ENCODE assay signal across 9 mouse cellular contexts in genomic region chr5:123128426-123129169, GRCm38 (mm10). TPM values are rescaled to one million over a fixed set of nuclear protein-coding genes. Genes with fewer than 3 reads are reported as not detected.
DNase-seq lines count a peak whose midpoint lies in the region; ATAC-seq and TF ChIP-seq lines count a peak whose summit lies in the region.
"Had no signal": no experiment of that assay in that cellular context is flagged by ENCODE, and none has a peak within 500 bp of the region (broad histone marks: within the 10 kb centered on the region; RNA-seq: fewer than 3 reads in every experiment).

No protein-coding gene starts in this region.

- H3K4me3 ChIP-seq in MEL (ENCODE audit: control insufficient read depth in 1 of 2, insufficient read depth in 1 of 2, low read depth in 2 of 2, low read length in 2 of 2): peak overlapping the region; percentile 21 to 32; a peak in 3 of 4 replicates
- H3K4me3 ChIP-seq in liver, adult 2 months (ENCODE audit: insufficient read depth, low read depth, low read length): no peak overlapping the region
- H3K4me3 ChIP-seq in midbrain, embryonic 16.5 days (ENCODE audit: low read depth, low read length): no peak overlapping the region
- H3K4me3 ChIP-seq in kidney, embryonic 16.5 days (ENCODE audit: low read length): no peak overlapping the region
- H3K4me3 ChIP-seq: limb, embryonic 12.5 days had no signal

- no peak overlapping the region for H3K4me2 ChIP-seq in midbrain, embryonic 16.5 days (ENCODE audit: low read length)
- no peak overlapping the region for H3K4me2 ChIP-seq in kidney, embryonic 16.5 days (replicated peaks; ENCODE audit: low read depth, low read length)
- H3K4me2 ChIP-seq: limb, embryonic 12.5 days had no signal

- H3K27ac ChIP-seq in MEL (ENCODE audit: control insufficient read depth, low read depth, low read length): peak overlapping the region; percentile 77
- no peak overlapping the region for H3K27ac ChIP-seq in liver, adult 2 months (replicated peaks; ENCODE audit: insufficient read depth, low read depth, low read length)
- no peak overlapping the region for H3K27ac ChIP-seq in midbrain, embryonic 16.5 days (ENCODE audit: low read length)
- H3K27ac ChIP-seq in kidney, embryonic 16.5 days (ENCODE audit: low read length): no peak overlapping the region
- H3K27ac ChIP-seq: limb, embryonic 12.5 days had no signal

- no peak for TF ChIP-seq CTCF in MEL (IDR thresholded peaks at IDR 0.05 in 2 of 3, conservative IDR thresholded peaks at IDR 0.05 in 1 of 3; ENCODE audit: control insufficient read depth in 1 of 3, insufficient read depth in 1 of 3, low read depth in 2 of 3, low read length in 3 of 3, poor library complexity in 1 of 3, severe bottlenecking in 1 of 3)
- no peak for TF ChIP-seq CTCF in liver, adult 2 months (IDR thresholded peaks at IDR 0.05; ENCODE audit: low read depth, low read length)

- peak in 1 of 2 experiments; percentile 44; a peak in 1 of 4 replicates for TF ChIP-seq POLR2A in MEL (IDR thresholded peaks at IDR 0.05; ENCODE audit: control insufficient read depth in 1 of 2, insufficient read depth in 1 of 2, low read depth in 1 of 2, low read length in 2 of 2, poor library complexity in 1 of 2)
- TF ChIP-seq POLR2A in liver, adult 2 months (IDR thresholded peaks at IDR 0.05; ENCODE audit: extremely low read depth, insufficient read depth, low read length): no peak

- ATAC-seq in midbrain, embryonic 16.5 days: no peak
- no peak for ATAC-seq in kidney, embryonic 16.5 days (ENCODE audit: low FRiP score, low TSS enrichment)

- H3K9ac ChIP-seq in MEL (ENCODE audit: control insufficient read depth, low read depth, low read length, poor library complexity, severe bottlenecking): peak overlapping the region; percentile 42
- H3K9ac ChIP-seq in liver, adult 2 months (ENCODE audit: low read depth, low read length): 0 out of 2 replicates have a peak overlapping the region, but pooled peaks have one; percentile 8
- H3K9ac ChIP-seq in midbrain, embryonic 16.5 days (ENCODE audit: low read depth, low read length): no peak overlapping the region
- H3K9ac ChIP-seq in kidney, embryonic 16.5 days (replicated peaks; ENCODE audit: low read length): no peak overlapping the region
- H3K9ac ChIP-seq: limb, embryonic 12.5 days had no signal

- no peaks in the 10 kb centered on the region for H3K79me2 ChIP-seq in MEL (ENCODE audit: control insufficient read depth, insufficient read depth, low read length, poor library complexity)
- H3K79me2 ChIP-seq in liver, adult 2 months (ENCODE audit: control insufficient read depth, insufficient read depth, low read length): no peaks in the 10 kb centered on the region

- H3K4me1 ChIP-seq in MEL (ENCODE audit: control insufficient read depth in 1 of 2, insufficient read depth in 2 of 2, low read length in 2 of 2): peaks cover 18 to 57% of the 10 kb centered on the region in 2 experiments
- peaks cover 1% of the 10 kb centered on the region; the same call in 1 of the 2 replicates for H3K4me1 ChIP-seq in liver, adult 2 months (ENCODE audit: control insufficient read depth, insufficient read depth, low read length)
- H3K4me1 ChIP-seq in midbrain, embryonic 16.5 days (ENCODE audit: control insufficient read depth, insufficient read depth, low read length): peaks cover 20% of the 10 kb centered on the region
- peaks cover 33% of the 10 kb centered on the region for H3K4me1 ChIP-seq in kidney, embryonic 16.5 days (ENCODE audit: insufficient read depth, low read length)

- 74% methylated on average over 10 of the region's 10 CpGs for WGBS in liver, adult 2 months
- WGBS in midbrain, embryonic 16.5 days: 64% methylated on average over 10 of the region's 10 CpGs
- 53% methylated on average over 10 of the region's 10 CpGs for WGBS in kidney, embryonic 16.5 days

- no peaks in the 10 kb centered on the region for H3K27me3 ChIP-seq in MEL (ENCODE audit: control insufficient read depth in 1 of 2, insufficient read depth in 2 of 2, low read length in 2 of 2)
- no peaks in the 10 kb centered on the region for H3K27me3 ChIP-seq in liver, adult 2 months (ENCODE audit: control insufficient read depth, insufficient read depth, low read length)
- H3K27me3 ChIP-seq in midbrain, embryonic 16.5 days (ENCODE audit: control insufficient read depth, insufficient read depth, low read depth, low read length): no peaks in the 10 kb centered on the region
- H3K27me3 ChIP-seq in kidney, embryonic 16.5 days (ENCODE audit: insufficient read depth, low read length): no peaks in the 10 kb centered on the region
- H3K27me3 ChIP-seq: limb, embryonic 12.5 days had no signal

- H3K9me3 ChIP-seq in MEL (replicated peaks; ENCODE audit: insufficient read depth, low read length): no peaks in the 10 kb centered on the region
- H3K9me3 ChIP-seq in midbrain, embryonic 16.5 days (replicated peaks; ENCODE audit: control insufficient read depth, low read length, poor library complexity, severe bottlenecking): no peaks in the 10 kb centered on the region
- no peaks in the 10 kb centered on the region for H3K9me3 ChIP-seq in kidney, embryonic 16.5 days (ENCODE audit: low read length)
- H3K9me3 ChIP-seq: limb, embryonic 12.5 days had no signal

- H3K36me3 ChIP-seq in MEL (ENCODE audit: control insufficient read depth in 1 of 2, insufficient read depth in 2 of 2, low read length in 2 of 2): peaks cover 0 to 42% of the 10 kb centered on the region in 2 experiments; a peak in 2 of 4 replicates
- H3K36me3 ChIP-seq in liver, adult 2 months (ENCODE audit: control insufficient read depth, insufficient read depth, low read length): peaks cover 1% of the 10 kb centered on the region; the same call in 1 of the 2 replicates
- H3K36me3 ChIP-seq in midbrain, embryonic 16.5 days (ENCODE audit: control insufficient read depth, insufficient read depth, low read length): 0 out of 2 replicates have a peak, but pooled peaks cover 7% of the 10 kb centered on the region
- H3K36me3 ChIP-seq in kidney, embryonic 16.5 days (ENCODE audit: insufficient read depth, low read length): no peaks in the 10 kb centered on the region; the same call in 1 of the 2 replicates

- TF ChIP-seq RAD21 in MEL (IDR thresholded peaks at IDR 0.05; ENCODE audit: low read depth, low read length): no peak

- TF ChIP-seq EP300 in MEL (IDR thresholded peaks at IDR 0.05; ENCODE audit: low read depth in 1 of 2, low read length in 2 of 2): peak in 1 of 2 experiments; percentile 20; a peak in 1 of 4 replicates

- DNase-seq in A20 (ENCODE audit: low read depth, low spot score) (peak; percentile 94), MEL (ENCODE audit: low read depth, low spot score) (peak; percentile 92)
- peak; percentile 20 for DNase-seq in liver, adult 2 months (ENCODE audit: extremely low read depth, low read depth, low spot score)
- peak; percentile 92 for DNase-seq in naive thymus-derived CD4-positive, alpha-beta T cell, adult 2 months (ENCODE audit: low read depth)
- no peak for DNase-seq in right cerebral cortex, postnatal 36 days (ENCODE audit: low spot score in 2 of 2)
- DNase-seq in testis, postnatal 10 days (ENCODE audit: low spot score): no peak

TF ChIP-seq in MEL, 35 proteins besides CTCF, POLR2A, EP300 and RAD21 (continues in another document):
- TF ChIP-seq NRF1 (IDR thresholded peaks at IDR 0.05; ENCODE audit: insufficient read depth, low read depth, low read length, poor library complexity, severe bottlenecking): no peak
- TF ChIP-seq GATA1 (IDR thresholded peaks at IDR 0.05; ENCODE audit: low read depth, low read length): no peak
- TF ChIP-seq POLR2AphosphoS2 (IDR thresholded peaks at IDR 0.05; ENCODE audit: low read length): peak; percentile 6; the same call in 1 of the 2 replicates
- no peak; the same call in 1 of the 2 replicates for TF ChIP-seq SIN3A (IDR thresholded peaks at IDR 0.05; ENCODE audit: low read length)
- TF ChIP-seq MXI1 (IDR thresholded peaks at IDR 0.05; ENCODE audit: low read depth, low read length): peak; percentile 67
- TF ChIP-seq BHLHE40 (IDR thresholded peaks at IDR 0.05; ENCODE audit: borderline replicate concordance, low read depth, low read length): no peak
- TF ChIP-seq MYC (IDR thresholded peaks at IDR 0.05; ENCODE audit: low read depth, low read length): no peak

RNA-seq across cellular contexts. Expression of gene Rhof, which starts 3.9 kb away (rescaled TPM):
- 2.5 and 4.1 TPM in 2 replicates for total RNA-seq in MEL (2012; rRNA removed)
- 10 to 100 TPM in 1 of 2 experiments, not detected in 1; 10.4 TPM for polyA plus RNA-seq in MEL (2012; ENCODE audit: insufficient read depth in 1 of 2, insufficient read length in 2 of 2, low read depth in 1 of 2, low replicate concordance in 2 of 2, missing spikeins in 1 of 2)
- total RNA-seq in liver, adult 2 months (2014; rRNA removed): 0.09 and 0.87 TPM in 2 replicates
- 0.61 and 0.86 TPM in 2 replicates for polyA plus RNA-seq in liver, adult 2 months (2012; rRNA removed)
- polyA plus RNA-seq in midbrain, embryonic 16.5 days (2015; fragmentation: Nextera tagmentation; extraction: Ambion mirVana): 13.9 and 21.4 TPM in 2 replicates
- 3.2 and 3.8 TPM in 2 replicates for polyA plus RNA-seq in kidney, embryonic 16.5 days (2015; fragmentation: Nextera tagmentation; extraction: Ambion mirVana)

RNA-seq across cellular contexts. Expression of gene Setd1b, which starts 13.4 kb away (rescaled TPM):
- total RNA-seq in MEL (2012; rRNA removed): 3.0 and 4.1 TPM in 2 replicates
- 10 to 100 TPM in 1 of 2 experiments, not detected in 1; 23.5 TPM for polyA plus RNA-seq in MEL (2012; ENCODE audit: insufficient read depth in 1 of 2, insufficient read length in 2 of 2, low read depth in 1 of 2, low replicate concordance in 2 of 2, missing spikeins in 1 of 2)
- total RNA-seq in liver, adult 2 months (2014; rRNA removed): 1.8 and 3.8 TPM in 2 replicates
- 6.0 and 7.2 TPM in 2 replicates for polyA plus RNA-seq in liver, adult 2 months (2012; rRNA removed)
- polyA plus RNA-seq in midbrain, embryonic 16.5 days (2015; fragmentation: Nextera tagmentation; extraction: Ambion mirVana): 10.0 and 11.8 TPM in 2 replicates
- polyA plus RNA-seq in kidney, embryonic 16.5 days (2015; fragmentation: Nextera tagmentation; extraction: Ambion mirVana): 8.4 and 11.0 TPM in 2 replicates

RNA-seq across cellular contexts. Expression of gene Psmd9, which starts 40.6 kb away (rescaled TPM):
- 28.4 and 32.0 TPM in 2 replicates for total RNA-seq in MEL (2012; rRNA removed)
- polyA plus RNA-seq in MEL (2012; ENCODE audit: insufficient read depth in 1 of 2, insufficient read length in 2 of 2, low read depth in 1 of 2, low replicate concordance in 2 of 2, missing spikeins in 1 of 2): 10 to 100 TPM in 1 of 2 experiments, not detected in 1; 54.6 TPM
- 29.8 and 39.8 TPM in 2 replicates for total RNA-seq in liver, adult 2 months (2014; rRNA removed)
- polyA plus RNA-seq in liver, adult 2 months (2012; rRNA removed): 26.4 and 28.5 TPM in 2 replicates
- 73.6 and 77.6 TPM in 2 replicates for polyA plus RNA-seq in midbrain, embryonic 16.5 days (2015; fragmentation: Nextera tagmentation; extraction: Ambion mirVana)
- polyA plus RNA-seq in kidney, embryonic 16.5 days (2015; fragmentation: Nextera tagmentation; extraction: Ambion mirVana): 86.9 and 87.9 TPM in 2 replicates

RNA-seq across cellular contexts. Expression of gene Hpd, which starts 53.9 kb away (rescaled TPM):
- not detected in 2 replicates for total RNA-seq in MEL (2012; rRNA removed)
- not detected for polyA plus RNA-seq in MEL (2012; ENCODE audit: insufficient read depth in 1 of 2, insufficient read length in 2 of 2, low read depth in 1 of 2, low replicate concordance in 2 of 2, missing spikeins in 1 of 2)
- total RNA-seq in liver, adult 2 months (2014; rRNA removed): 3,614 and 3,656 TPM in 2 replicates
- 3,813 and 5,374 TPM in 2 replicates for polyA plus RNA-seq in liver, adult 2 months (2012; rRNA removed)
- polyA plus RNA-seq in midbrain, embryonic 16.5 days (2015; fragmentation: Nextera tagmentation; extraction: Ambion mirVana): not detected in 2 replicates
- 0.23 and 0.29 TPM in 2 replicates for polyA plus RNA-seq in kidney, embryonic 16.5 days (2015; fragmentation: Nextera tagmentation; extraction: Ambion mirVana)
- polyA plus RNA-seq: limb, embryonic 12.5 days had no signal

Comparison
In these comparisons a context has a peak if more than half of its experiments do, and no peak if none do; other contexts are left out.
1. DNase-seq: peak in A20 (single experiment), MEL (single experiment), liver, adult 2 months (single experiment) and naive thymus-derived CD4-positive, alpha-beta T cell, adult 2 months (single experiment); none in right cerebral cortex, postnatal 36 days (0 of 2) and testis, postnatal 10 days (single experiment).
2. H3K4me3 ChIP-seq: peak in MEL (2 of 2); none in liver, adult 2 months (single experiment), midbrain, embryonic 16.5 days (single experiment) and kidney, embryonic 16.5 days (single experiment).
3. H3K9ac ChIP-seq: peak in MEL (single experiment) and liver, adult 2 months (single experiment); none in midbrain, embryonic 16.5 days (single experiment) and kidney, embryonic 16.5 days (single experiment).